Mouse (Mus musculus): Measurements from ENCODE around the gene Stat2. TPM values are rescaled to one million over a fixed set of nuclear protein-coding genes. Genes with fewer than 3 reads are reported as not detected.

Gene Stat2
- polyA plus RNA-seq, 1 experiment: 7.5 TPM

GRCm38 (mm10) chr10:128335582-128335981 is 65.2 kb downstream of the Stat2 start:
- no peak for TF ChIP-seq POLR2AphosphoS2 (IDR thresholded peaks at IDR 0.05; ENCODE audit: insufficient read length, low read depth)
- no peak for TF ChIP-seq SRF (IDR thresholded peaks at IDR 0.05; ENCODE audit: control insufficient read depth, insufficient read length, low read depth)
- no peak for TF ChIP-seq CEBPB (IDR thresholded peaks at IDR 0.05; ENCODE audit: insufficient read depth, poor library complexity, severe bottlenecking)
- no peak for TF ChIP-seq TCF3 (IDR thresholded peaks at IDR 0.05; ENCODE audit: insufficient read length, low read depth)
- no peak for TF ChIP-seq TCF12 (IDR thresholded peaks at IDR 0.05; ENCODE audit: insufficient read depth, poor library complexity, severe bottlenecking)
- no peak for TF ChIP-seq POLR2A (IDR thresholded peaks at IDR 0.05; ENCODE audit: insufficient read length, low read depth)
- no peak for TF ChIP-seq MAX (IDR thresholded peaks at IDR 0.05; ENCODE audit: low read depth)
- TF ChIP-seq REST (IDR thresholded peaks at IDR 0.05; ENCODE audit: insufficient read depth, insufficient read length): no peak
- no peak for TF ChIP-seq E2F4 (IDR thresholded peaks at IDR 0.05; ENCODE audit: insufficient read depth)
- H3K4me3 ChIP-seq: no peak overlapping the region
- no peaks in the 10 kb centered on the region for H3K36me3 ChIP-seq (ENCODE audit: control insufficient read depth, insufficient read depth)
- no peaks in the 10 kb centered on the region for H3K27me3 ChIP-seq (ENCODE audit: control insufficient read depth, insufficient read depth, insufficient read length)
- peak overlapping the region; percentile 25 for H3K4me2 ChIP-seq (ENCODE audit: low read depth)
- peaks cover 28% of the 10 kb centered on the region for H3K79me2 ChIP-seq (ENCODE audit: control insufficient read depth, insufficient read depth)
- H3ac ChIP-seq (ENCODE audit: control insufficient read depth, insufficient read length): no peak overlapping the region

- H3K4me3 ChIP-seq: peak overlapping the region; percentile 80
- no peak for TF ChIP-seq CEBPB (IDR thresholded peaks at IDR 0.05; ENCODE audit: insufficient read depth, poor library complexity, severe bottlenecking)
- TF ChIP-seq E2F4 (IDR thresholded peaks at IDR 0.05; ENCODE audit: insufficient read depth): no peak
- no peak for TF ChIP-seq POLR2A (IDR thresholded peaks at IDR 0.05; ENCODE audit: insufficient read length, low read depth)
- no peak for TF ChIP-seq REST (IDR thresholded peaks at IDR 0.05; ENCODE audit: insufficient read depth, insufficient read length)
- no peak for TF ChIP-seq TCF3 (IDR thresholded peaks at IDR 0.05; ENCODE audit: insufficient read length, low read depth)
- TF ChIP-seq USF1 (IDR thresholded peaks at IDR 0.05; ENCODE audit: low read depth): no peak
- TF ChIP-seq MYOG (IDR thresholded peaks at IDR 0.05; ENCODE audit: control insufficient read depth in 1 of 3, insufficient read depth in 1 of 3, insufficient read length in 2 of 3, low read depth in 2 of 3): no peak
- TF ChIP-seq TCF12 (IDR thresholded peaks at IDR 0.05; ENCODE audit: insufficient read depth, poor library complexity, severe bottlenecking): no peak
- no peak for TF ChIP-seq SRF (IDR thresholded peaks at IDR 0.05; ENCODE audit: control insufficient read depth, insufficient read length, low read depth)
- TF ChIP-seq MYOD1 (IDR thresholded peaks at IDR 0.05; ENCODE audit: control insufficient read depth in 1 of 3, insufficient read length in 2 of 3, low read depth in 2 of 3): no peak
- TF ChIP-seq POLR2AphosphoS2 (IDR thresholded peaks at IDR 0.05; ENCODE audit: insufficient read length, low read depth): no peak
- no peak for TF ChIP-seq MAX (IDR thresholded peaks at IDR 0.05; ENCODE audit: low read depth)
- H3K27me3 ChIP-seq (ENCODE audit: control insufficient read depth, insufficient read depth, insufficient read length): no peaks in the 10 kb centered on the region
- H3K4me2 ChIP-seq (ENCODE audit: low read depth): no peak overlapping the region
- no peaks in the 10 kb centered on the region for H3K36me3 ChIP-seq (ENCODE audit: control insufficient read depth, insufficient read depth)
- H3K79me2 ChIP-seq (ENCODE audit: control insufficient read depth, insufficient read depth): peaks cover 34% of the 10 kb centered on the region
- no peak overlapping the region for H3ac ChIP-seq (ENCODE audit: control insufficient read depth, insufficient read length)
Measured at GRCm38 (mm10) chr10:128336195-128336594, 65.8 kb downstream of the Stat2 start.

GRCm38 (mm10) chr10:128336597-128336996 is 66.2 kb downstream of the Stat2 start:
- peaks cover 38% of the 10 kb centered on the region for H3K79me2 ChIP-seq (ENCODE audit: control insufficient read depth, insufficient read depth)
- no peaks in the 10 kb centered on the region for H3K36me3 ChIP-seq (ENCODE audit: control insufficient read depth, insufficient read depth)
- H3K4me2 ChIP-seq (ENCODE audit: low read depth): peak overlapping the region; percentile 90
- peak overlapping the region; percentile 80 for H3K4me3 ChIP-seq
- H3ac ChIP-seq (ENCODE audit: control insufficient read depth, insufficient read length): peak overlapping the region; percentile 19
- TF ChIP-seq REST (IDR thresholded peaks at IDR 0.05; ENCODE audit: insufficient read depth, insufficient read length) (no peak), MYOD1 (IDR thresholded peaks at IDR 0.05; ENCODE audit: control insufficient read depth in 1 of 3, insufficient read length in 2 of 3, low read depth in 2 of 3) (no peak), MYOG (IDR thresholded peaks at IDR 0.05; ENCODE audit: control insufficient read depth in 1 of 3, insufficient read depth in 1 of 3, insufficient read length in 2 of 3, low read depth in 2 of 3) (no peak), POLR2AphosphoS2 (IDR thresholded peaks at IDR 0.05; ENCODE audit: insufficient read length, low read depth) (no peak), USF1 (IDR thresholded peaks at IDR 0.05; ENCODE audit: low read depth) (no peak), CEBPB (IDR thresholded peaks at IDR 0.05; ENCODE audit: insufficient read depth, poor library complexity, severe bottlenecking) (no peak), POLR2A (IDR thresholded peaks at IDR 0.05; ENCODE audit: insufficient read length, low read depth) (no peak), SRF (IDR thresholded peaks at IDR 0.05; ENCODE audit: control insufficient read depth, insufficient read length, low read depth) (no peak), TCF3 (IDR thresholded peaks at IDR 0.05; ENCODE audit: insufficient read length, low read depth) (no peak), MAX (IDR thresholded peaks at IDR 0.05; ENCODE audit: low read depth) (no peak), E2F4 (IDR thresholded peaks at IDR 0.05; ENCODE audit: insufficient read depth) (no peak), TCF12 (IDR thresholded peaks at IDR 0.05; ENCODE audit: insufficient read depth, poor library complexity, severe bottlenecking) (no peak)
- no peaks in the 10 kb centered on the region for H3K27me3 ChIP-seq (ENCODE audit: control insufficient read depth, insufficient read depth, insufficient read length)

GRCm38 (mm10) chr10:128337306-128338181 is 67.2 kb downstream of the Stat2 start, which contains the start of gene Cs:
TSS of gene Cs (plus strand) at chr10:128337734.
- H3K79me2 ChIP-seq (ENCODE audit: control insufficient read depth, insufficient read depth): peaks cover 48% of the 10 kb centered on the region
- no peaks in the 10 kb centered on the region for H3K27me3 ChIP-seq (ENCODE audit: control insufficient read depth, insufficient read depth, insufficient read length)
- H3K36me3 ChIP-seq (ENCODE audit: control insufficient read depth, insufficient read depth): no peaks in the 10 kb centered on the region
- peak within 1 kb of the TSS; percentile 93 for H3K4me2 ChIP-seq (ENCODE audit: low read depth)
- TF ChIP-seq POLR2A (IDR thresholded peaks at IDR 0.05; ENCODE audit: insufficient read length, low read depth) (peak; percentile 87), MAX (IDR thresholded peaks at IDR 0.05; ENCODE audit: low read depth) (peak; percentile 82), USF1 (IDR thresholded peaks at IDR 0.05; ENCODE audit: low read depth) (no peak), E2F4 (IDR thresholded peaks at IDR 0.05; ENCODE audit: insufficient read depth) (no peak), POLR2AphosphoS2 (IDR thresholded peaks at IDR 0.05; ENCODE audit: insufficient read length, low read depth) (peak; percentile 89), SRF (IDR thresholded peaks at IDR 0.05; ENCODE audit: control insufficient read depth, insufficient read length, low read depth) (peak; percentile 81)
- peak within 1 kb of the TSS; percentile 80 for H3K4me3 ChIP-seq
- peak within 1 kb of the TSS; percentile 19 for H3ac ChIP-seq (ENCODE audit: control insufficient read depth, insufficient read length)

Measured in myocyte (in vitro differentiated cells).